Mouse (Mus musculus) 3134 (cell line): Measurements from ENCODE around the gene Iqsec3.
"Not testable (repeated sequence)": the region's sequence is repeated elsewhere in the genome, so short reads cannot be mapped to it uniquely, and the experiment has no call there.

Source experiments
- DNase-seq: peaks from one replicate; pipeline ENCODE4 v3.0.0-alpha.2; 2011; ENCODE audit warnings: low spot score; ENCODE audit not compliant: insufficient read length; ENCODE audit errors: extremely low read depth

Gene Iqsec3

GRCm38 (mm10) chr6:121371197-121371980 is 102.1 kb downstream of the Iqsec3 start:
- DNase-seq = no peak

DNA sequence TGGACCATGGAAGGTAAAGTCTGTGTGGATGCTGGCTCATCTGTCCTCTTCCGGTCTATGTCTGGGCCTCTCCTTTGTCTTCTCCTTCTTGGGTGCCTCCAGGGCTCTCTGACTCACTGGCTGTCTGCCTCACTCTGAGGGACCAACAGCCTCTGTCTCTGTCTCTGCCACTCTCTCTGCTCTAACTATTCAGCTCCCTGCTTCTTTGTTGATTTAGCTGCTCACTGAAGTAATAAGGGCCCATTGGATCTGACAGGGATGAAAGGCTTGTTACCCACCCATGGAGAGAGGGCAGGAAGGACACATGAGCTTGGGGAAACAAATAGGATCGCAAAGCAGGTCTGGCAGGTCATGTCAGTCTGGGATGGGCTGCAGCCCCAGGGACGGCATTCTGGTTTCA is 106.4 kb downstream of the Iqsec3 start:
- no peak for DNase-seq

GRCm38 (mm10) chr6:121366537-121366936 is 106.9 kb downstream of the Iqsec3 start:
- not testable (repeated sequence) for DNase-seq

DNA sequence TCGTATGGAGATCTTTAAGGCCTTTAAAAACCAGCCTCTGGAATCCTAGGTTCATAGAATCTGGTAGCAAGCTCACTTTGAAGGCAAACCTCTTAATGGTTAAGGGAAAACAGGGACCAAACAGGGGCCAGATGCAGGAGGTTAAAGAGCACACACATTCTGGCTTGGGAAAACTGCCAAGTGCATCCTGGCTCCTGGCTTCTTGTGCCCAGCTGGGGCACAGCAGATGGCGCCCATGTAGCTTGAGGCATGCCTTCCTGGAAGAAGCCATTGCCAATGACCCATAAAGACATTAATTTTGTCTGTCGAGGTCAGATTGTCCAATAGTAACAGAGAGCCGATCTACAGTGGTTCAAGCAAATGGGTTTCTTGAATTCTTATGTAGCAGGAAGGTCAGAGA is 109.5 kb downstream of the Iqsec3 start:
- DNase-seq = no peak

- no peak for DNase-seq
These were observed 110.4 kb downstream of the Iqsec3 start for GRCm38 (mm10) chr6:121363061-121363460.

- DNase-seq = no peak
These were observed 116.2 kb downstream of the Iqsec3 start for GRCm38 (mm10) chr6:121357232-121357631.

GRCm38 (mm10) chr6:121356041-121356440 is 117.4 kb downstream of the Iqsec3 start:
- DNase-seq = no peak

DNA sequence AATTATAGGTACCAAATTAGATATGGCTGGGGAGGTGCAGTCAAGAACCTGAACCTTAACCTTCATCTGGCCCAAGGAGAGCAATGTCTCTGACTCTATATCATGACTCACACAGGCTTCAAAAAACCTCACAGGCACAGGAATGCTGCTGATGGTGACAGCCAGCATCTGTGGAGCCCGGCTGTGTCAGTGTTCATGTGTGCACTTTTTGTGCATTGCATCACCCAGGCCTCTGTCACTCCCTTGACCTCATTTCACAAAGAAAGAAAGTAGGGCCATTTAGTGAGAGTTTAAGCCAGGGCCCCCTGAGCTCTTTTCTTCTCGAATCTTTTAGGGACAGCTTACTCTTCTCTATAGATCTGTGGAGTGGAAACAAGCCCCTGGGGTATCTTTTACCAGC is 121.2 kb downstream of the Iqsec3 start:
- DNase-seq = no peak

DNA sequence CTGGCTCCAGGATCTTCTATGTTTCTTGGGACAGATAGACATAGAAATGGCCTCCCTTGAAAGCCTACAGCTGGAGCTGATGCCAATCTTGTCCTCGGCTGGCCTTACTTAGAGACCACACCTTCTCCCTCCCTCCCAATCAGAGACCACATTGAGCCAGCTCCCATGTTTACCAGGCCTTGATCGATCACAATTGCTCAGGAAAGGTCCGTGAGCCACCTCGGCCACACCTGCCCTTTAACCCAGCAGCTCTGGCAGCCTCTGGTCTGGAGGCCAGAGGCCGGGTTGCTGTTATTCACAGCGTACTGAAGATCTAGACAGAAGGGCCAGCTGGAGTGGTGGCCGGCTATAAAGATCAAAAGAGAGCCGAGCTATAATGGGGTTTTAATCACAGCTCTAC is 127.0 kb downstream of the Iqsec3 start:
- no peak for DNase-seq

GRCm38 (mm10) chr6:121344329-121344728 is 129.1 kb downstream of the Iqsec3 start:
- peak; percentile 42 for DNase-seq

DNA sequence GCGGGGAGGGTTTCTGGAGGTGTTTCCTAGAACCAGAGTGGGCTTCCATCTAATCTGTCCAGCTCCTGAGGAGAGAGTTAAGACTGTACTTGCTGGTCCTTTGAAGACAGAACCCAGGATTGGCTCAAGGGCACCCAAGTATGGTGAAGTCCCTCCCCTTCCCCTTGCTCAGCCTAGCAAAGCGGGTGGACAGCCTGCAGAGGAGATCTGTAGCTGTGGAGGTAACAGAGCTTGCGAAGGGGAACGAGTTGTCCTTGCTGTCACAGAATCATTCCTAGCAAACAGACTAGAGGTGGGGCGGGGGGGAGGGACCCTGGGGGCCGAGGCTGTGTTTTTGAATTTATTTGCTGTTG is 129.7 kb downstream of the Iqsec3 start:
- no peak for DNase-seq

GRCm38 (mm10) chr6:121343026-121343770 is 130.3 kb downstream of the Iqsec3 start, which contains the start of gene Slc6a12:
Gene Slc6a12 (plus strand): TSS chr6:121343076.
- no peak for DNase-seq

GRCm38 (mm10) chr6:121341650-121342049 is 131.8 kb downstream of the Iqsec3 start:
- no peak for DNase-seq

DNA sequence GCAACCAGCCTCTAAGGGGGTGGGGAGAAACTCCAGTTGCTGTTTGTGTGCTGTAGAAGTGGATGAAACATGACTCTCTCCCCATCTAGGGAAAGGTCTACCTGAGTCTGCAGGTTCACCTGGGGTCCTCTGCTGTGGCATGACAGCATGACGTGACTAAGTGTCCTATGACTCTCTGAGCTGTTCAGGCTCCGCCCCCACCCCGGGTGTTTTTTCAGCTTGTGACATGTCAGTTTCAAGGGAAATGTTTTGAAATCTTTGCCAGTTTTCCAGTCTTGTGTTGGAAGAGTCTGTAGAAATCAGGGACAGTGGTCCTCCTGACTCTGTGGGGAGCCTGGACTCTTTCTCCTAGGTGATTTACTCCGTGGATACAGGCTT is 135.0 kb downstream of the Iqsec3 start:
- DNase-seq = no peak

DNA sequence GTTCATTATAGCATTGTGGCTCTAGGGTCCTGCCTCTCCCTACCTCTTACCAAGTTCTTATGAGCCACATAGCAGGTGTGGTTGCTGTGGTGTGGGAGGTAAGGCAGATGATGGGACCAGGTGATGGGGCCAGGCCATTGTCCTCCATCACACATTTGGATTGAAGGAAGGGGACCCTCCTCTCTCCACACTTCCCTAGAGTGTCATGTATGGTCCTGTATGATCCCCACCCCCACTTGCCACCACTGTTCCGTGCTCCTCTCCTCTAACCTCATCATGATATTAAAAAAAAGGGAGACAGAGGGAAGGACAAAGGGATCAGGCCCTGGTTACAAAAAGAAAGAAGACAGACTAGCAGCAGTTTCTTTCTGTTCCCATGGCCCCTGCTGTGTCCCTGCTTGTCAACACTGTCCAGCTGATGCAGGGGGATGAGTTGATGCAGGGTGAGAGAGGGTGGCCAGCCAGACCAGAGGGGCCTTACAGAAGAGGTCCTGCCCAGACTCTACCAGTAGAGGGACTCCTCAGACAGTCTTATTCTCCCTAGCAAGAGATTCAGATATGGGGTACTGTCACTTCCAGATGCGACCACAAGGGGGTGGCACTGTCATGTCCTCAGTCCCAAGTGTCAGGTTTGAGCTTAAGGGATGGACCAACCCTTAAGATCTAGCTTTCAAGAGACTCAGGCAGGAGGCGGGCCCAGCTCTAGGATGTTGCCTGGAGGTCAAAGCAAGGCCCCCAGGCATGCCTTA is 135.5 kb downstream of the Iqsec3 start:
- peak; percentile 34 for DNase-seq

DNA sequence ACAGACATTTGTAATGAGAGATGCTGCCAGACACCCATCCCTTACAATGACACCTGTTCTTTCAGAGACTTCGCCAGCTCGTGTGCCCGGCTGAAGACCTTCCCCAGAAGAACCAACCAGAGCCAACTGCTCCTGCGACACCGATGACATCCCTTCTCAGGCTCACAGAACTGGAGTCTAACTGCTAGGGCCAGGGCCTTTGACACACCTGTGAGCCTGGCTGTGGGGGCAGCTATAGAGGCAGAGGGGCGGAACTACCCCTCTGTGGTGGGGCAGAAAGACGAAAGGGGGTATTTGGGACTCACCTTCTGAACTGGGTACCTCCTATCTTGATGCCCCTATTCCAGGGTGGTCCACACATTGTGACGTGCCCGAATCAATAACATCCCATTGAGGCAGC is 136.2 kb downstream of the Iqsec3 start:
- DNase-seq = no peak

DNA sequence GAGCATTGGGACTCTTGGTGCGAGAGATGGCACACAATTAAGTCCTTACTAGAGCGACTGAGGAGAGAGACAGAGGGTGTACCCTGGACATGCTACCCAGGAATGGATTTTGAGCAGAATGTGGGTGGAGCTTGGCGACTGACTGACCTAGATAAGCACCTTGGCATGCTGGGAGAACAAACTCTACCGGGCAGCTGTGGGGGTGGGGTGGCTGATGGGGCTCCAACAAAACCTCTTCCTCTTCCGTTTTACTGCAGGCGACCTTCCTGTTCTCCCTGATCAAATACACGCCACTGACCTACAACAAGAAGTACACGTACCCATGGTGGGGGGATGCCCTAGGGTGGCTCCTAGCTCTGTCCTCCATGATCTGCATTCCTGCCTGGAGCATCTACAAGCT is 136.9 kb downstream of the Iqsec3 start:
- DNase-seq = no peak

GRCm38 (mm10) chr6:121335841-121336240 is 137.6 kb downstream of the Iqsec3 start:
- DNase-seq = no peak

DNA sequence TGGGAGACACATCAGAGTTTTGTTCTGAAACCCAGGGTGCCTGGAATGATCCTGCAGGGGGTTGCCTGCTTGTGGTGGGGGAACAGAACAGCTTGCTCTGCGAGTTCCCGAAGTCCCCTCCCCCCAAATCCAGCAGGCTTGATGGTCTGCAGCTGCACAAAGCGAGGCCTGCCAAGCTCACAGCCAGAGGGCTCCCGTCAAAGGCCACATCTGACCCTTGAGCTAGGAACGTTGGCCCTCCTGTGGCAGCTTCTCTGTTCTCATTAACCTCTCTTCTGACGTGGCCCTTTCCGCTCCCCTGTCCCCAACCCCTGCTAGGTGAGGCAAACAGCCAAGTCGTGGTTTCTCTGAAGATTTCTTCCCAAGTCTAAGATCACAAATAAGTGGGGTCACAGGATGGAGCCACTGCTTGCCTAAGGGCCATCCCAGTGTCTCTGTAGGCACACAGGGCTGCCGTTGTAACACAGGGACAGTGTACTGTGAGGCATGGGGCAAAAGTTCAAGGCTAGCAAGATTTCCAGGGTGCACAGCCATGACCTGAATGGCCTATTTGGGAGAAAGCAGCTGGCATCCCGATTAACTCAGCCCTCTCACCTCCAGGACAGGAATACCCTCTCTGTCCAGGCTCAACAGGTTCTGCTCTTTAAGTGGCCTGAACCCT is 143.5 kb downstream of the Iqsec3 start:
- DNase-seq = no peak

DNA sequence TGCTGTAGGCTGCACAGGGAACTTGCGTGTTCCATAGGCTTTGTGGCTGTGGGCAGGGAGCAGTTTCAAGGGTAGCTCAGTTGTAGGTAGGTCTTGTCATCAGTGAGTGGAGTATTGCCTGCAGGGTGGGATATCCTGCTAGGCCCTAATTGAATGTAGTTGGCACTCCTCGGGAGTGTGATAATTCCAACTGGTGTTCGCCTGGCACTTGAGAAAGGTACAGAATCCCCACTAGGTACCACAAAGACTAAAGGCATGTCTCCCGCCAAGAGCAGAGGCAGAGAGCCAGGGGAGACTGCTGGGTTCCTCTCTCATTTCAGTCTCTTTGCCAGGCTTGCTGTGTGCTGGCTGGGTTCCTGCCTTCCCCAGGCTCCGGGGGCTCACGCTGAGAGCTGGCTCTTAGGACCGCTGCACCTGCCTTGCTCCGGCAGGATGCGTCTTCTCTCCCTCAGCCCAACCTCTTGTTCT is 145.0 kb downstream of the Iqsec3 start:
- DNase-seq = no peak
